Mouse (Mus musculus): ENCODE data around the gene Tmprss15. TPM values are rescaled to one million over a fixed set of nuclear protein-coding genes. Genes with fewer than 3 reads are reported as not detected.

Gene Tmprss15
- not detected in 2 replicates for polyA plus RNA-seq (2015; fragmentation: Nextera tagmentation; extraction: Ambion mirVana)

- H3K9ac ChIP-seq (ENCODE audit: low read depth, low read length): no peak within 1 kb of the TSS
- no peaks in the 10 kb centered on the region for H3K4me1 ChIP-seq (ENCODE audit: control insufficient read depth, low read depth, low read length)
- WGBS (ENCODE audit: insufficient replicate concordance): 52% methylated on average over 4 of the region's 4 CpGs
- H3K4me3 ChIP-seq (ENCODE audit: low read depth, low read length): no peak within 1 kb of the TSS
- H3K27me3 ChIP-seq (ENCODE audit: control insufficient read depth, insufficient read depth, low read depth, low read length): no peaks in the 10 kb centered on the region
- no peak within 1 kb of the TSS for H3K27ac ChIP-seq (ENCODE audit: low read length)
- H3K9me3 ChIP-seq (replicated peaks; ENCODE audit: control insufficient read depth, low read length): no peaks in the 10 kb centered on the region
- no peak within 1 kb of the TSS for H3K4me2 ChIP-seq (ENCODE audit: low read depth, low read length)
- no peaks in the 10 kb centered on the region for H3K36me3 ChIP-seq (ENCODE audit: control insufficient read depth, insufficient read depth)
- ATAC-seq (ENCODE audit: low read depth): no peak
Measured at GRCm38 (mm10) chr16:79090997-79091396, at the start of gene Tmprss15. Tmprss15 (minus strand) TSS chr16:79091097.

GRCm38 (mm10) chr16:79114879-79115278 lies 24.0 kb upstream of the Tmprss15 start:
- Histone ChIP-seq H3K4me3 (ENCODE audit: low read depth, low read length) (no peak overlapping the region), H3K36me3 (ENCODE audit: control insufficient read depth, insufficient read depth) (no peaks in the 10 kb centered on the region), H3K4me1 (ENCODE audit: control insufficient read depth, low read depth, low read length) (no peaks in the 10 kb centered on the region), H3K27me3 (ENCODE audit: control insufficient read depth, insufficient read depth, low read depth, low read length) (no peaks in the 10 kb centered on the region), H3K9me3 (replicated peaks; ENCODE audit: control insufficient read depth, low read length) (no peaks in the 10 kb centered on the region), H3K4me2 (ENCODE audit: low read depth, low read length) (no peak overlapping the region), H3K9ac (ENCODE audit: low read depth, low read length) (no peak overlapping the region), H3K27ac (ENCODE audit: low read length) (no peak overlapping the region)
- 47% methylated on average over 1 of the region's 1 CpGs for WGBS (ENCODE audit: insufficient replicate concordance)
- no peak for ATAC-seq (ENCODE audit: low read depth)

GRCm38 (mm10) chr16:79109516-79109915 lies 18.6 kb upstream of the Tmprss15 start:
- Histone ChIP-seq H3K4me2 (ENCODE audit: low read depth, low read length) (no peak overlapping the region), H3K9me3 (replicated peaks; ENCODE audit: control insufficient read depth, low read length) (no peaks in the 10 kb centered on the region), H3K27me3 (ENCODE audit: control insufficient read depth, insufficient read depth, low read depth, low read length) (no peaks in the 10 kb centered on the region), H3K4me1 (ENCODE audit: control insufficient read depth, low read depth, low read length) (no peaks in the 10 kb centered on the region), H3K27ac (ENCODE audit: low read length) (no peak overlapping the region), H3K9ac (ENCODE audit: low read depth, low read length) (no peak overlapping the region), H3K36me3 (ENCODE audit: control insufficient read depth, insufficient read depth) (no peaks in the 10 kb centered on the region), H3K4me3 (ENCODE audit: low read depth, low read length) (no peak overlapping the region)
- 13% methylated on average over 1 of the region's 1 CpGs for WGBS (ENCODE audit: insufficient replicate concordance)
- ATAC-seq (ENCODE audit: low read depth): no peak

- ATAC-seq (ENCODE audit: low read depth): no peak
Measured at GRCm38 (mm10) chr16:79108969-79109368, 18.1 kb upstream of the Tmprss15 start.

GRCm38 (mm10) chr16:79100325-79100724 lies 9.4 kb upstream of the Tmprss15 start:
- Histone ChIP-seq H3K27me3 (ENCODE audit: control insufficient read depth, insufficient read depth, low read depth, low read length) (no peaks in the 10 kb centered on the region), H3K4me2 (ENCODE audit: low read depth, low read length) (no peak overlapping the region), H3K36me3 (ENCODE audit: control insufficient read depth, insufficient read depth) (no peaks in the 10 kb centered on the region), H3K9ac (ENCODE audit: low read depth, low read length) (no peak overlapping the region), H3K9me3 (replicated peaks; ENCODE audit: control insufficient read depth, low read length) (no peaks in the 10 kb centered on the region), H3K4me3 (ENCODE audit: low read depth, low read length) (no peak overlapping the region), H3K27ac (ENCODE audit: low read length) (no peak overlapping the region), H3K4me1 (ENCODE audit: control insufficient read depth, low read depth, low read length) (no peaks in the 10 kb centered on the region)
- no peak for ATAC-seq (ENCODE audit: low read depth)
- WGBS (ENCODE audit: insufficient replicate concordance): 64% methylated on average over 2 of the region's 2 CpGs

More at GRCm38 (mm10) chr16:79108969-79109368, 18.1 kb upstream of the Tmprss15 start:
- Histone ChIP-seq H3K36me3 (ENCODE audit: control insufficient read depth, insufficient read depth) (no peaks in the 10 kb centered on the region), H3K9me3 (replicated peaks; ENCODE audit: control insufficient read depth, low read length) (no peaks in the 10 kb centered on the region), H3K4me1 (ENCODE audit: control insufficient read depth, low read depth, low read length) (no peaks in the 10 kb centered on the region), H3K27ac (ENCODE audit: low read length) (no peak overlapping the region), H3K4me3 (ENCODE audit: low read depth, low read length) (no peak overlapping the region), H3K27me3 (ENCODE audit: control insufficient read depth, insufficient read depth, low read depth, low read length) (no peaks in the 10 kb centered on the region), H3K4me2 (ENCODE audit: low read depth, low read length) (no peak overlapping the region), H3K9ac (ENCODE audit: low read depth, low read length) (no peak overlapping the region)
- 67% methylated on average over 5 of the region's 5 CpGs for WGBS (ENCODE audit: insufficient replicate concordance)

- no peak overlapping the region for H3K4me3 ChIP-seq (ENCODE audit: low read depth, low read length)
- H3K4me2 ChIP-seq (ENCODE audit: low read depth, low read length): no peak overlapping the region
Measured at GRCm38 (mm10) chr16:79098321-79098720, 7.4 kb upstream of the Tmprss15 start.

GRCm38 (mm10) chr16:79086550-79086949 lies 4.3 kb downstream of the Tmprss15 start:
- H3K4me1 ChIP-seq (ENCODE audit: control insufficient read depth, low read depth, low read length): no peaks in the 10 kb centered on the region
- no peak overlapping the region for H3K4me2 ChIP-seq (ENCODE audit: low read depth, low read length)
- no peak for ATAC-seq (ENCODE audit: low read depth)
- no peak overlapping the region for H3K27ac ChIP-seq (ENCODE audit: low read length)
- 65% methylated on average over 6 of the region's 6 CpGs for WGBS (ENCODE audit: insufficient replicate concordance)
- H3K36me3 ChIP-seq (ENCODE audit: control insufficient read depth, insufficient read depth): no peaks in the 10 kb centered on the region
- no peak overlapping the region for H3K4me3 ChIP-seq (ENCODE audit: low read depth, low read length)
- no peaks in the 10 kb centered on the region for H3K27me3 ChIP-seq (ENCODE audit: control insufficient read depth, insufficient read depth, low read depth, low read length)
- H3K9ac ChIP-seq (ENCODE audit: low read depth, low read length): no peak overlapping the region
- no peaks in the 10 kb centered on the region for H3K9me3 ChIP-seq (replicated peaks; ENCODE audit: control insufficient read depth, low read length)

More at GRCm38 (mm10) chr16:79098321-79098720, 7.4 kb upstream of the Tmprss15 start:
- Histone ChIP-seq H3K9me3 (replicated peaks; ENCODE audit: control insufficient read depth, low read length) (no peaks in the 10 kb centered on the region), H3K27ac (ENCODE audit: low read length) (no peak overlapping the region), H3K4me1 (ENCODE audit: control insufficient read depth, low read depth, low read length) (no peaks in the 10 kb centered on the region), H3K36me3 (ENCODE audit: control insufficient read depth, insufficient read depth) (no peaks in the 10 kb centered on the region), H3K27me3 (ENCODE audit: control insufficient read depth, insufficient read depth, low read depth, low read length) (no peaks in the 10 kb centered on the region), H3K9ac (ENCODE audit: low read depth, low read length) (no peak overlapping the region)
- ATAC-seq (ENCODE audit: low read depth): no peak
- 73% methylated on average over 2 of the region's 2 CpGs for WGBS (ENCODE audit: insufficient replicate concordance)

- 65% methylated on average over 1 of the region's 1 CpGs for WGBS (ENCODE audit: insufficient replicate concordance)
- Histone ChIP-seq H3K27ac (ENCODE audit: low read length) (no peak overlapping the region), H3K27me3 (ENCODE audit: control insufficient read depth, insufficient read depth, low read depth, low read length) (no peaks in the 10 kb centered on the region), H3K36me3 (ENCODE audit: control insufficient read depth, insufficient read depth) (no peaks in the 10 kb centered on the region), H3K9ac (ENCODE audit: low read depth, low read length) (no peak overlapping the region), H3K4me1 (ENCODE audit: control insufficient read depth, low read depth, low read length) (no peaks in the 10 kb centered on the region), H3K4me2 (ENCODE audit: low read depth, low read length) (no peak overlapping the region), H3K4me3 (ENCODE audit: low read depth, low read length) (no peak overlapping the region), H3K9me3 (replicated peaks; ENCODE audit: control insufficient read depth, low read length) (no peaks in the 10 kb centered on the region)
- no peak for ATAC-seq (ENCODE audit: low read depth)
Measured at GRCm38 (mm10) chr16:79063848-79064247, 27.0 kb downstream of the Tmprss15 start.

GRCm38 (mm10) chr16:79058775-79059558 lies 31.9 kb downstream of the Tmprss15 start:
- Histone ChIP-seq H3K27ac (ENCODE audit: low read length) (no peak overlapping the region), H3K4me1 (ENCODE audit: control insufficient read depth, low read depth, low read length) (no peaks in the 10 kb centered on the region), H3K27me3 (ENCODE audit: control insufficient read depth, insufficient read depth, low read depth, low read length) (no peaks in the 10 kb centered on the region), H3K9ac (ENCODE audit: low read depth, low read length) (no peak overlapping the region), H3K4me3 (ENCODE audit: low read depth, low read length) (no peak overlapping the region), H3K9me3 (replicated peaks; ENCODE audit: control insufficient read depth, low read length) (no peaks in the 10 kb centered on the region), H3K4me2 (ENCODE audit: low read depth, low read length) (no peak overlapping the region), H3K36me3 (ENCODE audit: control insufficient read depth, insufficient read depth) (no peaks in the 10 kb centered on the region)
- ATAC-seq (ENCODE audit: low read depth): peak; percentile 39; the same call in 1 of the 2 replicates
- WGBS (ENCODE audit: insufficient replicate concordance): 51% methylated on average over 12 of the region's 12 CpGs

Measured in liver, embryonic 16.5 days (tissue).